Mouse (Mus musculus) testis, adult 2 months (tissue): ENCODE data around the gene Phf1. TPM values are rescaled to one million over a fixed set of nuclear protein-coding genes. Genes with fewer than 3 reads are reported as not detected.

Experiments
- H3K27ac ChIP-seq: fragments of 200-500 bp; 2 replicates; pipeline ENCODE4 v1.5.1; 2012; ENCODE audit warnings: low read depth, low read length; ENCODE audit not compliant: control insufficient read depth, insufficient read depth
- H3K27me3 ChIP-seq: fragments of 200-500 bp; 2 replicates; pipeline ENCODE4 v1.6.1; 2012; ENCODE audit warnings: mild to moderate bottlenecking, low read length, moderate library complexity; ENCODE audit not compliant: control insufficient read depth, insufficient read depth
- H3K36me3 ChIP-seq: fragments of 200-500 bp; 2 replicates; pipeline ENCODE4 v1.6.1; 2012; ENCODE audit warnings: mild to moderate bottlenecking, low read length; ENCODE audit not compliant: control insufficient read depth, insufficient read depth
- H3K4me1 ChIP-seq: fragments of 200-500 bp; 2 replicates; pipeline ENCODE4 v1.6.1; 2012; ENCODE audit warnings: low read length; ENCODE audit not compliant: control insufficient read depth, insufficient read depth
- H3K4me3 ChIP-seq: fragments of 200-500 bp; 2 replicates; pipeline ENCODE4 v1.5.1; 2012; ENCODE audit warnings: low read depth, mild to moderate bottlenecking, low read length, moderate library complexity, mixed read lengths; ENCODE audit not compliant: control insufficient read depth
- CTCF ChIP-seq: fragments of 200-500 bp; IDR thresholded peaks from 2 replicates; pipeline ENCODE4 v1.5.1; 2012; ENCODE audit warnings: low read depth, mild to moderate bottlenecking, inconsistent platforms, low read length, moderate library complexity; ENCODE audit not compliant: control insufficient read depth, insufficient read depth, insufficient replicate concordance
- POLR2A ChIP-seq: fragments of 200-500 bp; IDR thresholded peaks from 2 replicates; pipeline ENCODE4 v1.6.1; 2012; ENCODE audit warnings: low read depth, mild to moderate bottlenecking, inconsistent platforms, low read length, moderate library complexity; ENCODE audit not compliant: control insufficient read depth
- polyA plus RNA-seq: library from polyadenylated mRNA; depleted of rRNA; stranded (reverse); fragments of >200 nt; gene quantifications from 2 replicates; pipeline ENCODE4 v1.2.3, GENCODE M21; 2012

The Phf1 gene
- polyA plus RNA-seq, 1 experiment: 132 TPM

- Histone ChIP-seq H3K4me1 (peaks cover 45% of the 10 kb centered on the region), H3K27me3 (no peaks in the 10 kb centered on the region), H3K27ac (peak overlapping the region; percentile 5; the same call in 1 of the 2 replicates), H3K36me3 (no peaks in the 10 kb centered on the region; the same call in none of the 2 replicates), H3K4me3 (peak overlapping the region; percentile 61)
- TF ChIP-seq CTCF (no peak), POLR2A (no peak)
These were observed 16.3 kb downstream of the Phf1 start for GRCm38 (mm10) chr17:26949051-26949577.

GRCm38 (mm10) chr17:26949866-26950265, 17.0 kb downstream of the Phf1 start:
- H3K27me3 ChIP-seq: no peaks in the 10 kb centered on the region
- H3K36me3 ChIP-seq: no peaks in the 10 kb centered on the region; the same call in none of the 2 replicates
- peaks cover 45% of the 10 kb centered on the region for H3K4me1 ChIP-seq
- no peak for TF ChIP-seq POLR2A
- TF ChIP-seq CTCF: no peak
- peak overlapping the region; percentile 61 for H3K4me3 ChIP-seq
- H3K27ac ChIP-seq: no peak overlapping the region

GRCm38 (mm10) chr17:26950560-26951288, 17.9 kb downstream of the Phf1 start:
- Histone ChIP-seq H3K4me1 (peaks cover 44% of the 10 kb centered on the region), H3K36me3 (no peaks in the 10 kb centered on the region; the same call in none of the 2 replicates), H3K27ac (no peak overlapping the region), H3K27me3 (no peaks in the 10 kb centered on the region), H3K4me3 (peak overlapping the region; percentile 73)
- no peak for TF ChIP-seq CTCF
- no peak for TF ChIP-seq POLR2A

- no peaks in the 10 kb centered on the region; the same call in none of the 2 replicates for H3K36me3 ChIP-seq
- H3K27me3 ChIP-seq: no peaks in the 10 kb centered on the region
- TF ChIP-seq POLR2A (no peak), CTCF (no peak)
- H3K4me3 ChIP-seq: peak overlapping the region; percentile 73
- H3K27ac ChIP-seq: no peak overlapping the region
- peaks cover 39% of the 10 kb centered on the region for H3K4me1 ChIP-seq
These were observed 18.6 kb downstream of the Phf1 start for GRCm38 (mm10) chr17:26951406-26951805.

- TF ChIP-seq POLR2A (no peak; the same call in 1 of the 2 replicates), CTCF (no peak)
- peak overlapping the region; percentile 67 for H3K4me3 ChIP-seq
- H3K27ac ChIP-seq: no peak overlapping the region
- H3K4me1 ChIP-seq: peaks cover 31% of the 10 kb centered on the region
- H3K36me3 ChIP-seq: no peaks in the 10 kb centered on the region; the same call in none of the 2 replicates
- H3K27me3 ChIP-seq: no peaks in the 10 kb centered on the region
These were observed 19.4 kb downstream of the Phf1 start for GRCm38 (mm10) chr17:26951952-26952877.

GRCm38 (mm10) chr17:26953201-26953600, 20.3 kb downstream of the Phf1 start:
- Histone ChIP-seq H3K4me3 (no peak overlapping the region), H3K27me3 (no peaks in the 10 kb centered on the region), H3K4me1 (peaks cover 26% of the 10 kb centered on the region), H3K36me3 (no peaks in the 10 kb centered on the region; the same call in none of the 2 replicates), H3K27ac (no peak overlapping the region)
- TF ChIP-seq CTCF: no peak
- no peak for TF ChIP-seq POLR2A
